Mouse (Mus musculus) liver, embryonic 11.5 days (tissue): ENCODE measurements around the gene Aip. TPM values are rescaled to one million over a fixed set of nuclear protein-coding genes. Genes with fewer than 3 reads are reported as not detected.

Source experiments
- ATAC-seq: fragments of 200-750 bp; cut with Nextera tagmentation; replicated peaks from 2 replicates; pipeline ENCODE4 v1.8.0; 2017; ENCODE audit warnings: moderate number of reproducible peaks, mild to moderate bottlenecking, moderate TSS enrichment, moderate library complexity; ENCODE audit not compliant: low FRiP score
- DNase-seq: peaks from one replicate; pipeline ENCODE4 v3.0.0-alpha.2; 2017; ENCODE audit warnings: low spot score
- H3K27ac ChIP-seq: fragments of 300-500 bp; sonication (generic); 2 replicates; pipeline ENCODE4 v1.5.1; 2014; ENCODE audit warnings: mild to moderate bottlenecking, low read depth, low read length, control low read depth
- H3K27me3 ChIP-seq: fragments of 300-500 bp; sonication (generic); replicated peaks from 2 replicates; pipeline ENCODE4 v1.6.1; 2014; ENCODE audit warnings: low read length, mixed read lengths; ENCODE audit not compliant: control insufficient read depth, insufficient read depth
- H3K36me3 ChIP-seq: fragments of 300-500 bp; sonication (generic); 2 replicates; pipeline ENCODE4 v1.6.1; 2014; ENCODE audit warnings: mild to moderate bottlenecking, low read length, moderate library complexity, mixed read lengths; ENCODE audit not compliant: control insufficient read depth, insufficient read depth
- H3K4me1 ChIP-seq: fragments of 300-500 bp; sonication (generic); replicated peaks from 2 replicates; pipeline ENCODE4 v1.6.1; 2014; ENCODE audit warnings: low read length, mixed read lengths; ENCODE audit not compliant: control insufficient read depth, insufficient read depth
- H3K4me2 ChIP-seq: fragments of 300-500 bp; sonication (generic); 2 replicates; pipeline ENCODE4 v1.6.1; 2014; ENCODE audit warnings: mild to moderate bottlenecking, control low read depth, moderate library complexity
- H3K4me3 ChIP-seq: fragments of 300-500 bp; sonication (generic); 2 replicates; pipeline ENCODE4 v1.5.1; 2014; ENCODE audit warnings: low read depth, low read length, control low read depth
- H3K9ac ChIP-seq: fragments of 300-500 bp; sonication (generic); 2 replicates; pipeline ENCODE4 v1.6.1; 2014; ENCODE audit warnings: low read depth, low read length, control low read depth
- H3K9me3 ChIP-seq: fragments of 300-500 bp; sonication (generic); 2 replicates; pipeline ENCODE4 v1.6.1; 2016; ENCODE audit warnings: low read length, inconsistent platforms, mixed read lengths; ENCODE audit not compliant: control insufficient read depth
- WGBS: fragments of 180-500 bp; shearing (Covaris S2); extraction: QIAGEN DNeasy Blood & Tissue Kit; methylation state at CpG from one replicate; pipeline ENCODE4 v1.1.7; 2014; 5-methylcytosine and 5-hydroxymethylcytosine counted together
- polyA plus RNA-seq: library from polyadenylated mRNA; unstranded; fragments of >200 nt; fragmentation: Nextera tagmentation; extraction: Ambion mirVana; gene quantifications from 2 replicates; pipeline ENCODE4 v1.2.1, GENCODE M21; 2014

Aip gene
- polyA plus RNA-seq, 1 experiment from 2014 or later: 56.2 TPM

DNA sequence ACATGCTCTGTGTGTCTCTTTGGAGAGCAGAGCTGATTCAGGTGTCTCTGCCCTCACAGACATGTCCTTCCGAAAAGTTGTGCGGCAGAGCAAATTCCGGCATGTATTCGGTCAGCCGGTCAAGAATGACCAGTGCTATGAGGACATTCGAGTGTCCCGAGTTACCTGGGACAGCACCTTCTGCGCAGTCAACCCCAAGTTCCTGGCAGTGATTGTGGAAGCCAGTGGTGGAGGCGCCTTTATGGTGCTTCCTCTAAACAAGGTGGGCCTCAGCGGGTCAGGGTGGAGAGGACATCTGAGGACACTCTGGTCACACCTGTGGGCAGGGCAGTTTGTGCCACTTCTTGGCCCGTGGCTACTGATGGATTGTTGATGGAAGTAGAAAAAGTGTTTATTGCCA is 23.6 kb upstream of the Aip start:
- H3K27ac ChIP-seq: no peak overlapping the region
- peaks cover 23% of the 10 kb centered on the region for H3K4me1 ChIP-seq
- H3K27me3 ChIP-seq: no peaks in the 10 kb centered on the region
- 83% methylated on average over 11 of the region's 11 CpGs for WGBS
- H3K36me3 ChIP-seq: peaks cover 9% of the 10 kb centered on the region; the same call in 1 of the 2 replicates
- ATAC-seq: no peak
- H3K9ac ChIP-seq: peak overlapping the region; percentile 91
- peak overlapping the region; percentile 83 for H3K4me3 ChIP-seq
- DNase-seq: no peak
- no peaks in the 10 kb centered on the region for H3K9me3 ChIP-seq
- peak overlapping the region; percentile 68 for H3K4me2 ChIP-seq

DNA sequence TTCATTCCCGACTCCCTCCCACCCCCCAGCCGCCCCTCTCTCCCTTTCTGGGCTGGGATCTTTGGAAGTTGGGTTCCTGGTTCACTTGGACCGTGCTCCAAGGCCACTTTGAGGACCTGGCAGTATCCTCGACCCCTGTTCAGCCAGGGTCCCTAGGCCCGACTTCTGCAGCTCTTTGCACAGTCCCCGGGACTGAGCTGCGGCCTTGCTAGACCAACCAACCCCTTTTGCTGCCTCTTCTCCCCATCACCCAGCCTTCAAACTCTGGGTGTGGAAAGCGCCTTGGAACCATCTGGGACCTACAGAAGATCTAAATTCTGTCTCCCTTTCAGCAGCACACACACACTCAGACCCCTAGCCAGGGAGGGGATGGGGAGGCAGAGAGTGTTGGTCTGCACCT is 23.2 kb upstream of the Aip start:
- 4% methylated on average over 8 of the region's 8 CpGs for WGBS
- Histone ChIP-seq H3K9me3 (no peaks in the 10 kb centered on the region), H3K27me3 (no peaks in the 10 kb centered on the region), H3K36me3 (peaks cover 9% of the 10 kb centered on the region; the same call in 1 of the 2 replicates), H3K9ac (peak overlapping the region; percentile 91), H3K27ac (peak overlapping the region; percentile 74), H3K4me3 (peak overlapping the region; percentile 83), H3K4me2 (peak overlapping the region; percentile 68), H3K4me1 (peaks cover 19% of the 10 kb centered on the region)
- DNase-seq (no peak), ATAC-seq (peak; percentile 48; the same call in 1 of the 2 replicates)

- peak; percentile 97 for DNase-seq
- Histone ChIP-seq H3K4me2 (peak within 1 kb of the TSS; percentile 68), H3K4me1 (peaks cover 19% of the 10 kb centered on the region)
Observed at GRCm38 (mm10) chr19:4148491-4148806, 22.8 kb upstream of the Aip start, which contains the start of gene Coro1b. Coro1b (plus strand) TSS chr19:4148619.

GRCm38 (mm10) chr19:4147782-4148490 is 22.3 kb upstream of the Aip start:
- no peak overlapping the region for H3K27ac ChIP-seq
- 40% methylated on average over 9 of the region's 9 CpGs for WGBS
- no peaks in the 10 kb centered on the region for H3K9me3 ChIP-seq
- 0 out of 2 replicates have a peak overlapping the region, but pooled peaks have one; percentile 42 for H3K9ac ChIP-seq
- H3K4me2 ChIP-seq: peak overlapping the region; percentile 68
- H3K36me3 ChIP-seq: peaks cover 9% of the 10 kb centered on the region; the same call in 1 of the 2 replicates
- DNase-seq (no peak), ATAC-seq (no peak; the same call in 1 of the 2 replicates)
- no peaks in the 10 kb centered on the region for H3K27me3 ChIP-seq
- peaks cover 19% of the 10 kb centered on the region for H3K4me1 ChIP-seq
- H3K4me3 ChIP-seq: peak overlapping the region; percentile 83

More at GRCm38 (mm10) chr19:4148491-4148806, 22.8 kb upstream of the Aip start, which contains the start of gene Coro1b:
- H3K27me3 ChIP-seq: no peaks in the 10 kb centered on the region
- H3K4me3 ChIP-seq: peak within 1 kb of the TSS; percentile 83
- peaks cover 9% of the 10 kb centered on the region; the same call in 1 of the 2 replicates for H3K36me3 ChIP-seq
- H3K9ac ChIP-seq: peak within 1 kb of the TSS; percentile 91
- peak; percentile 95 for ATAC-seq
- WGBS: 1% methylated on average over 33 of the region's 33 CpGs
- H3K27ac ChIP-seq: peak within 1 kb of the TSS; percentile 74
- H3K9me3 ChIP-seq: no peaks in the 10 kb centered on the region

DNA sequence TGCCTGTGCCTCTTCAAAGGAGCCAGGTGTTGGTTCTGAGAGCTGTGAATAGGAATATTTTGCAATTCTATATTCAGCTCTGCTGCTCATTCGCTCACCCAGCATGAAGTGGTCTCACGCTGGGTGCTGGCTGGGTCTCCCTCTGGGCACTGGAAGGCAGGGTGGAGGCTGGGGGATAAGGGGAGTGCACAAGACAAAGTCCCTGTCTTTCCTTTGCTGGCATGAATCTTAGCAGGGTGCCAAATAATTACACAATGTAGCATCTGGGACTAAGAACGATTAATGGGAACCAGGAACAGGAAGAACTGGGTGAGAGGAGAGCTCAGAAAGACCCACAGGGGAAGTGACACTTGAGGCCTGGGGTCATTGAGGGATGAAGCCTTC is 21.4 kb upstream of the Aip start:
- no peak overlapping the region for H3K9ac ChIP-seq
- H3K27ac ChIP-seq: no peak overlapping the region
- WGBS: 58% methylated on average over 3 of the region's 3 CpGs
- H3K27me3 ChIP-seq: no peaks in the 10 kb centered on the region
- H3K9me3 ChIP-seq: no peaks in the 10 kb centered on the region
- peaks cover 19% of the 10 kb centered on the region for H3K4me1 ChIP-seq
- no peak for DNase-seq
- no peak for ATAC-seq
- H3K4me3 ChIP-seq: no peak overlapping the region
- H3K36me3 ChIP-seq: peaks cover 9% of the 10 kb centered on the region; the same call in 1 of the 2 replicates
- no peak overlapping the region for H3K4me2 ChIP-seq

DNA sequence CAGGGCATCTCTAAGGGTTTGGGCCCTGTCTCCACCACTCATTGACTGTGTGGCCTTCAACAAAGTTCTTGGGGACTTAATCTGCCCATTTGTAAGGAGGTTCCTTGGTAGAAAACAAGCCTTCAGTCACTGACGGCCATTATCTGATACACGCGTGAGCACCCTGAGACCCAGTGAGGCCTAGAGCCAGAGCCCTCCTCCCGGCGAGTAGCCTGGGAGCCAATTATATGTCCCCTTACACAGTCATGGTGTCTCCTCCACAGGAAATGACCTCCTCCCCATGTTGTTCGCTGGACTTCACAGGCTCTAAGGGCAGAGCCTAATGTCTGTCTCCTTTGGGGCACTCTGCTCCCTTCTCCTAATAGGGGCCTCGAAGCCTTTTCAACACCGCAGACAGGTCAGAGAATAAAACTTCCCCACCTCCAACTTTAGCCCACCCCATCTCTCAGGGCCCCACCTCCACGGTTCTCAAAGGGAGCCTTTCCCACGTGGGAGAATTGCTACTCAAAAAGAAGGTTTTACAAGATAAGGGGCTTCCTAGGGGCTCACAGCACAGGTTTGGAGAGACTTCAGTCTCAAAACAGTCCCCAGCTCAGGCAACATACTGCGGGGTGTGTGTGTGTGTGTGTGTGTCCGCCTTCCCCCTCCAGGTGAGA is 20.8 kb upstream of the Aip start:
- H3K36me3 ChIP-seq: peaks cover 9% of the 10 kb centered on the region; the same call in 1 of the 2 replicates
- ATAC-seq (no peak), DNase-seq (no peak)
- H3K9me3 ChIP-seq: no peaks in the 10 kb centered on the region
- peaks cover 19% of the 10 kb centered on the region for H3K4me1 ChIP-seq
- no peak overlapping the region for H3K27ac ChIP-seq
- H3K4me2 ChIP-seq: no peak overlapping the region
- no peak overlapping the region for H3K4me3 ChIP-seq
- WGBS: 68% methylated on average over 12 of the region's 12 CpGs
- no peak overlapping the region for H3K9ac ChIP-seq
- no peaks in the 10 kb centered on the region for H3K27me3 ChIP-seq

GRCm38 (mm10) chr19:4145936-4146335 is 20.3 kb upstream of the Aip start:
- Histone ChIP-seq H3K4me1 (peaks cover 19% of the 10 kb centered on the region), H3K9me3 (no peaks in the 10 kb centered on the region), H3K36me3 (peaks cover 4% of the 10 kb centered on the region; the same call in 1 of the 2 replicates), H3K9ac (no peak overlapping the region), H3K27ac (no peak overlapping the region), H3K27me3 (no peaks in the 10 kb centered on the region), H3K4me3 (no peak overlapping the region), H3K4me2 (no peak overlapping the region)
- DNase-seq (no peak), ATAC-seq (no peak)
- WGBS: 92% methylated on average over 5 of the region's 5 CpGs

GRCm38 (mm10) chr19:4144550-4145498 is 19.2 kb upstream of the Aip start:
- Histone ChIP-seq H3K9ac (no peak overlapping the region), H3K4me3 (no peak overlapping the region), H3K4me2 (no peak overlapping the region), H3K27ac (no peak overlapping the region), H3K9me3 (no peaks in the 10 kb centered on the region), H3K27me3 (peaks cover 4% of the 10 kb centered on the region; the same call in 1 of the 2 replicates), H3K36me3 (no peaks in the 10 kb centered on the region), H3K4me1 (peaks cover 19% of the 10 kb centered on the region)
- no peak for DNase-seq
- no peak for ATAC-seq
- WGBS: 73% methylated on average over 16 of the region's 16 CpGs
